Mouse (Mus musculus) limb, embryonic 10.5 days (tissue): ENCODE results near the gene Pitpnm2. TPM values are rescaled to one million over a fixed set of nuclear protein-coding genes. Genes with fewer than 3 reads are reported as not detected.
A peak's percentile ranks its signal among the peaks of the same experiment; 100 is the strongest.

Experiments
- DNase-seq: peaks from one replicate; pipeline ENCODE4 v3.0.0-alpha.2; 2017; ENCODE audit warnings: low spot score
- H3K27ac ChIP-seq: fragments of 300-500 bp; sonication (generic); 2 replicates; pipeline ENCODE4 v1.5.1; 2016; ENCODE audit warnings: mild to moderate bottlenecking
- H3K27me3 ChIP-seq: fragments of 300-500 bp; sonication (generic); 2 replicates; pipeline ENCODE4 v1.6.1; 2016; ENCODE audit warnings: low read depth, mild to moderate bottlenecking; ENCODE audit not compliant: poor library complexity, severe bottlenecking
- H3K36me3 ChIP-seq: fragments of 300-500 bp; sonication (generic); 2 replicates; pipeline ENCODE4 v1.6.1; 2016; ENCODE audit warnings: mild to moderate bottlenecking, moderate library complexity
- H3K4me1 ChIP-seq: fragments of 300-500 bp; sonication (generic); 2 replicates; pipeline ENCODE4 v1.6.1; 2016
- H3K4me3 ChIP-seq: fragments of 300-500 bp; sonication (generic); 2 replicates; pipeline ENCODE4 v1.5.1; 2016; ENCODE audit warnings: mild to moderate bottlenecking, moderate library complexity
- H3K9me3 ChIP-seq: fragments of 300-500 bp; sonication (generic); replicated peaks from 2 replicates; pipeline ENCODE4 v1.6.1; 2016; ENCODE audit warnings: mild to moderate bottlenecking
- WGBS: fragments of 180-500 bp; shearing (Covaris S2); methylation state at CpG from one replicate; pipeline ENCODE4 v1.1.7; 2016; 5-methylcytosine and 5-hydroxymethylcytosine counted together
- polyA plus RNA-seq: library from polyadenylated mRNA; unstranded; fragments of >200 nt; fragmentation: Nextera tagmentation; extraction: Ambion mirVana; gene quantifications from 2 replicates; pipeline ENCODE4 v1.2.1, GENCODE M21; 2016

Gene Pitpnm2
- polyA plus RNA-seq, 1 experiment from 2014 or later: 2.0 TPM

- Histone ChIP-seq H3K9me3 (no peaks in the 10 kb centered on the region), H3K36me3 (no peaks in the 10 kb centered on the region), H3K4me3 (peak overlapping the region; percentile 32; the same call in 1 of the 2 replicates), H3K27ac (0 out of 2 replicates have a peak overlapping the region, but pooled peaks have one; percentile 38), H3K27me3 (peaks cover 36% of the 10 kb centered on the region), H3K4me1 (peaks cover 47% of the 10 kb centered on the region)
- DNase-seq: no peak
- 62% methylated on average over 12 of the region's 12 CpGs for WGBS
These were observed 61.9 kb downstream of the Pitpnm2 start for GRCm38 (mm10) chr5:124187508-124188311.

GRCm38 (mm10) chr5:124186981-124187507 is 62.5 kb downstream of the Pitpnm2 start:
- WGBS: 15% methylated on average over 22 of the region's 22 CpGs
- peaks cover 36% of the 10 kb centered on the region for H3K27me3 ChIP-seq
- peak overlapping the region; percentile 38; the same call in 1 of the 2 replicates for H3K27ac ChIP-seq
- no peaks in the 10 kb centered on the region for H3K9me3 ChIP-seq
- DNase-seq: no peak
- peaks cover 41% of the 10 kb centered on the region for H3K4me1 ChIP-seq
- peak overlapping the region; percentile 32 for H3K4me3 ChIP-seq
- H3K36me3 ChIP-seq: no peaks in the 10 kb centered on the region

GRCm38 (mm10) chr5:124186465-124186854 is 63.1 kb downstream of the Pitpnm2 start:
- peaks cover 38% of the 10 kb centered on the region for H3K4me1 ChIP-seq
- H3K4me3 ChIP-seq: peak overlapping the region; percentile 32
- 63% methylated on average over 10 of the region's 10 CpGs for WGBS
- no peaks in the 10 kb centered on the region for H3K9me3 ChIP-seq
- H3K27me3 ChIP-seq: peaks cover 36% of the 10 kb centered on the region
- 0 out of 2 replicates have a peak overlapping the region, but pooled peaks have one; percentile 38 for H3K27ac ChIP-seq
- no peaks in the 10 kb centered on the region for H3K36me3 ChIP-seq
- no peak for DNase-seq

GRCm38 (mm10) chr5:124185706-124186464 is 63.7 kb downstream of the Pitpnm2 start:
- H3K9me3 ChIP-seq: no peaks in the 10 kb centered on the region
- peaks cover 36% of the 10 kb centered on the region for H3K27me3 ChIP-seq
- peaks cover 38% of the 10 kb centered on the region for H3K4me1 ChIP-seq
- no peak for DNase-seq
- H3K36me3 ChIP-seq: no peaks in the 10 kb centered on the region
- no peak overlapping the region for H3K27ac ChIP-seq
- 75% methylated on average over 15 of the region's 15 CpGs for WGBS
- H3K4me3 ChIP-seq: no peak overlapping the region

GRCm38 (mm10) chr5:124184898-124185701 is 64.5 kb downstream of the Pitpnm2 start:
- H3K36me3 ChIP-seq: no peaks in the 10 kb centered on the region
- H3K27me3 ChIP-seq: peaks cover 36% of the 10 kb centered on the region
- H3K9me3 ChIP-seq: no peaks in the 10 kb centered on the region
- no peak overlapping the region for H3K4me3 ChIP-seq
- H3K4me1 ChIP-seq: peaks cover 35% of the 10 kb centered on the region
- peak overlapping the region; percentile 4; the same call in 1 of the 2 replicates for H3K27ac ChIP-seq
- WGBS: 27% methylated on average over 15 of the region's 15 CpGs
- no peak for DNase-seq

- no peak for DNase-seq
- H3K27me3 ChIP-seq: peaks cover 36% of the 10 kb centered on the region
- peaks cover 35% of the 10 kb centered on the region for H3K4me1 ChIP-seq
- H3K9me3 ChIP-seq: no peaks in the 10 kb centered on the region
- H3K36me3 ChIP-seq: no peaks in the 10 kb centered on the region
- 95% methylated on average over 3 of the region's 3 CpGs for WGBS
- H3K27ac ChIP-seq: no peak overlapping the region
- H3K4me3 ChIP-seq: no peak overlapping the region
These were observed 65.4 kb downstream of the Pitpnm2 start for GRCm38 (mm10) chr5:124184191-124184590.

GRCm38 (mm10) chr5:124182642-124183041 is 66.9 kb downstream of the Pitpnm2 start:
- Histone ChIP-seq H3K4me3 (no peak overlapping the region), H3K36me3 (no peaks in the 10 kb centered on the region), H3K9me3 (no peaks in the 10 kb centered on the region), H3K27me3 (peaks cover 32% of the 10 kb centered on the region), H3K4me1 (peaks cover 33% of the 10 kb centered on the region), H3K27ac (no peak overlapping the region)
- DNase-seq: no peak
- WGBS: 94% methylated on average over 7 of the region's 7 CpGs

- 85% methylated on average over 5 of the region's 5 CpGs for WGBS
- H3K36me3 ChIP-seq: no peaks in the 10 kb centered on the region
- H3K4me3 ChIP-seq: no peak overlapping the region
- peaks cover 26% of the 10 kb centered on the region for H3K27me3 ChIP-seq
- peaks cover 33% of the 10 kb centered on the region for H3K4me1 ChIP-seq
- H3K9me3 ChIP-seq: no peaks in the 10 kb centered on the region
- DNase-seq: no peak
- H3K27ac ChIP-seq: no peak overlapping the region
These were observed 67.5 kb downstream of the Pitpnm2 start for GRCm38 (mm10) chr5:124182097-124182496.

- H3K4me1 ChIP-seq: peaks cover 31% of the 10 kb centered on the region
These were observed 68.9 kb downstream of the Pitpnm2 start for GRCm38 (mm10) chr5:124180500-124181167.

GRCm38 (mm10) chr5:124179411-124179810 is 70.1 kb downstream of the Pitpnm2 start:
- WGBS: 88% methylated on average over 4 of the region's 4 CpGs
- H3K4me1 ChIP-seq: peaks cover 24% of the 10 kb centered on the region
- no peak overlapping the region for H3K27ac ChIP-seq

More at GRCm38 (mm10) chr5:124180500-124181167, 68.9 kb downstream of the Pitpnm2 start:
- Histone ChIP-seq H3K27ac (no peak overlapping the region), H3K4me3 (no peak overlapping the region), H3K27me3 (peaks cover 12% of the 10 kb centered on the region), H3K36me3 (no peaks in the 10 kb centered on the region), H3K9me3 (no peaks in the 10 kb centered on the region)
- no peak for DNase-seq
- 77% methylated on average over 12 of the region's 12 CpGs for WGBS

GRCm38 (mm10) chr5:124176726-124177132 is 72.8 kb downstream of the Pitpnm2 start:
- Histone ChIP-seq H3K4me3 (no peak overlapping the region), H3K27ac (peak overlapping the region; percentile 38), H3K27me3 (no peaks in the 10 kb centered on the region), H3K36me3 (no peaks in the 10 kb centered on the region), H3K9me3 (no peaks in the 10 kb centered on the region), H3K4me1 (peaks cover 28% of the 10 kb centered on the region)
- WGBS: 25% methylated on average over 7 of the region's 7 CpGs
- DNase-seq: peak; percentile 42

More at GRCm38 (mm10) chr5:124179411-124179810, 70.1 kb downstream of the Pitpnm2 start:
- Histone ChIP-seq H3K9me3 (no peaks in the 10 kb centered on the region), H3K36me3 (no peaks in the 10 kb centered on the region), H3K4me3 (no peak overlapping the region), H3K27me3 (no peaks in the 10 kb centered on the region)
- DNase-seq: no peak

- Histone ChIP-seq H3K9me3 (no peaks in the 10 kb centered on the region), H3K27ac (no peak overlapping the region), H3K4me3 (no peak overlapping the region), H3K27me3 (no peaks in the 10 kb centered on the region), H3K4me1 (peaks cover 28% of the 10 kb centered on the region), H3K36me3 (no peaks in the 10 kb centered on the region)
- no peak for DNase-seq
- WGBS: 64% methylated on average over 4 of the region's 4 CpGs
These were observed 74.4 kb downstream of the Pitpnm2 start for GRCm38 (mm10) chr5:124175138-124175537.
